Mouse (Mus musculus): ENCODE data around the gene 6330403K07Rik.

The 6330403K07Rik gene

GRCm38 (mm10) chr11:70982557-70983228, 50.6 kb downstream of the 6330403K07Rik start, which contains the start of gene C1qbp:
C1qbp (minus strand) TSS chr11:70983026.
- peak; percentile 78 for DNase-seq (ENCODE audit: low read depth, low spot score)

GRCm38 (mm10) chr11:70982030-70982429, 51.3 kb downstream of the 6330403K07Rik start:
- no peak for DNase-seq (ENCODE audit: low read depth, low spot score)

Measured in retina, adult 2 months (tissue).